Mouse (Mus musculus) spleen, adult 2 months (tissue): ENCODE measurements around the gene Mpnd.

Source experiments
- CTCF ChIP-seq: fragments of 200-500 bp; IDR thresholded peaks from 2 replicates; pipeline ENCODE4 v1.5.1; 2011; ENCODE audit warnings: mild to moderate bottlenecking, inconsistent platforms; ENCODE audit not compliant: insufficient read depth, insufficient read length, insufficient replicate concordance; ENCODE audit errors: extremely low read depth
- POLR2A ChIP-seq: fragments of 200-500 bp; IDR thresholded peaks from 2 replicates; pipeline ENCODE4 v1.6.1; 2011; ENCODE audit warnings: low read depth, low read length, inconsistent platforms

- TF ChIP-seq CTCF (no peak), POLR2A (no peak)
Measured at GRCm38 (mm10) chr17:56016382-56016781, 10.9 kb downstream of the Mpnd start.
